Mouse (Mus musculus) intestine, embryonic 14.5 days (tissue): ENCODE results near the gene Thap3. TPM values are rescaled to one million over a fixed set of nuclear protein-coding genes. Genes with fewer than 3 reads are reported as not detected.
A peak's percentile ranks its signal among the peaks of the same experiment; 100 is the strongest.

Experiments used
- ATAC-seq: fragments of 200-750 bp; cut with Nextera tagmentation; replicated peaks from 2 replicates; pipeline ENCODE4 v1.8.0; 2017; ENCODE audit warnings: low read depth, moderate number of reproducible peaks, moderate TSS enrichment, moderate library complexity; ENCODE audit not compliant: low FRiP score, low TSS enrichment
- DNase-seq: peaks from one replicate; pipeline ENCODE4 v3.0.0-alpha.2; 2018; ENCODE audit warnings: low spot score
- H3K27ac ChIP-seq: fragments of 300-500 bp; sonication (generic); 2 replicates; pipeline ENCODE4 v1.5.1; 2014; ENCODE audit warnings: low read depth, mild to moderate bottlenecking, control low read depth
- H3K27me3 ChIP-seq: fragments of 300-500 bp; sonication (generic); replicated peaks from 2 replicates; pipeline ENCODE4 v1.6.1; 2014; ENCODE audit warnings: low read length, control low read depth; ENCODE audit not compliant: control insufficient read depth, insufficient read depth
- H3K36me3 ChIP-seq: fragments of 300-500 bp; sonication (generic); 2 replicates; pipeline ENCODE4 v1.6.1; 2014; ENCODE audit warnings: low read length, control low read depth; ENCODE audit not compliant: control insufficient read depth, insufficient read depth
- H3K4me1 ChIP-seq: fragments of 300-500 bp; sonication (generic); replicated peaks from 2 replicates; pipeline ENCODE4 v1.6.1; 2014; ENCODE audit warnings: low read length, control low read depth, mixed read lengths; ENCODE audit not compliant: control insufficient read depth, insufficient read depth
- H3K4me2 ChIP-seq: fragments of 300-500 bp; sonication (generic); 2 replicates; pipeline ENCODE4 v1.6.1; 2014; ENCODE audit warnings: low read length
- H3K4me3 ChIP-seq: fragments of 300-500 bp; sonication (generic); 2 replicates; pipeline ENCODE4 v1.5.1; 2014; ENCODE audit warnings: low read depth, low read length, control low read depth, mixed read lengths
- H3K9ac ChIP-seq: fragments of 300-500 bp; sonication (generic); 2 replicates; pipeline ENCODE4 v1.6.1; 2014; ENCODE audit warnings: mild to moderate bottlenecking, low read length
- H3K9me3 ChIP-seq: fragments of 300-500 bp; sonication (generic); 2 replicates; pipeline ENCODE4 v1.6.1; 2016; ENCODE audit warnings: low read length, control low read depth; ENCODE audit not compliant: control insufficient read depth
- WGBS: fragments of 180-500 bp; shearing (Covaris S2); extraction: QIAGEN DNeasy Blood & Tissue Kit; methylation state at CpG from one replicate; pipeline ENCODE4 v1.1.7; 2014; 5-methylcytosine and 5-hydroxymethylcytosine counted together
- polyA plus RNA-seq: library from polyadenylated mRNA; unstranded; fragments of >200 nt; fragmentation: Nextera tagmentation; extraction: Ambion mirVana; gene quantifications from 2 replicates; pipeline ENCODE4 v1.2.1, GENCODE M21; 2014

Thap3 gene
- polyA plus RNA-seq, 1 experiment from 2014 or later: 29.8 TPM

DNA sequence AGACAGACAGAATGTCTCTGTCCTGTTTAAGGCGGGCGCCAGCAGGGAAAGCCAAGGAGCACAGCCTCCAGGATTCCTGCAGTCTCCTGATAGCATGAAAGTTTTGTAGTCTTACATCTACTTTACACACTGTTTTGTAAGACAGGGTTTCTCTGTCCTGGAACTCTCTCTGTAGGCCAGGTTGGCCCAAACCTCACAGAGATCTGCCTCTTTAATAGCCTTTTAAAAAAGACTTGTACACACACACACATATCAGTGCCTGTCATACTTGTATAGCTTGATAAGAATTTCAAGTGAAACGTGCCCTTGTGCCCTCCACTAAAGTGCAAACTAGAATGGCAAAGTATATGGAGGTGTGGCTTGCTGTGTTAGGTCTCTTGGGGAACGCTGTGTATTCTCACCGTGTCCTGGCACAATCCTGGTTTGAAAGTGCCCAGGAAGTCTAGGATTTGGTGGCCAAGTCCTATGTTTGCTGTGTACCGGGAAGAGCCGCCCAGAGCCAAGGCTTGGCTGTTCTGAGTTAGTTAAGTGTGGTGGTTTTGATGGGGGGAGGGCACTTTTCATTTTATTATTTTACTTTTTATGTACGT lies 22.5 kb upstream of the Thap3 start:
- no peaks in the 10 kb centered on the region for H3K9me3 ChIP-seq
- H3K4me2 ChIP-seq: peak overlapping the region; percentile 90
- H3K9ac ChIP-seq: peak overlapping the region; percentile 66
- H3K36me3 ChIP-seq: peaks cover 36% of the 10 kb centered on the region
- H3K4me1 ChIP-seq: peaks cover 33% of the 10 kb centered on the region
- peak overlapping the region; percentile 82 for H3K4me3 ChIP-seq
- no peak overlapping the region for H3K27ac ChIP-seq
- ATAC-seq (no peak), DNase-seq (no peak)
- WGBS: 76% methylated on average over 8 of the region's 8 CpGs
- no peaks in the 10 kb centered on the region for H3K27me3 ChIP-seq

DNA sequence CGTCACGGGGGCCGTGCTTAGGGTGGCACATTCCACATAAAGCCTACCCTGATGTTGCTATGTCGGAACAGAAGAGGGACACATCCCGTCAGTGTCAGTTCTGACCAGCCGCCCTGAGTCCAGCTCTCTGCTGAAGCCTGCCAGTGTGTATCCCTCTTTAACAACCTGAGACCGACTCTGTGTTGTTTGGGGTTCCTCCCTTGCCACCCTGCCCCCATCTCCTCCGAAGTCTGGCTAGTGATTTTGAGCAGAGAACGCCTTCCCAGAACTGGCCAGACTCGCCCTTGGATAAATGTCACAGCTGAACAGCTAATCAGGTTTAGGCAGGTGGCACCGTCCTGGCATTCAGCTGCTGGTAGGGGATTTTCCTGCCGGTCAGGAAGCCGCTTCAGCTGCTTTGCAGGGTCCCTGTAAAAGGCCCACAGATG lies 21.9 kb upstream of the Thap3 start:
- no peak for DNase-seq

GRCm38 (mm10) chr4:152010091-152010706 lies 21.4 kb upstream of the Thap3 start:
- peak overlapping the region; percentile 66 for H3K9ac ChIP-seq
- peaks cover 31% of the 10 kb centered on the region for H3K36me3 ChIP-seq
- DNase-seq (peak; percentile 68), ATAC-seq (no peak)
- WGBS: 3% methylated on average over 10 of the region's 10 CpGs
- H3K4me3 ChIP-seq: peak overlapping the region; percentile 82
- no peaks in the 10 kb centered on the region for H3K27me3 ChIP-seq
- peak overlapping the region; percentile 90 for H3K4me2 ChIP-seq
- no peaks in the 10 kb centered on the region for H3K9me3 ChIP-seq
- 0 out of 2 replicates have a peak overlapping the region, but pooled peaks have one; percentile 25 for H3K27ac ChIP-seq
- H3K4me1 ChIP-seq: peaks cover 33% of the 10 kb centered on the region

More for the DNA sequence above, 21.9 kb upstream of the Thap3 start:
- peak overlapping the region; percentile 82 for H3K4me3 ChIP-seq
- ATAC-seq: no peak
- H3K9ac ChIP-seq: peak overlapping the region; percentile 66
- H3K4me2 ChIP-seq: peak overlapping the region; percentile 90
- H3K36me3 ChIP-seq: peaks cover 36% of the 10 kb centered on the region
- H3K27me3 ChIP-seq: no peaks in the 10 kb centered on the region
- H3K27ac ChIP-seq: 0 out of 2 replicates have a peak overlapping the region, but pooled peaks have one; percentile 25
- peaks cover 33% of the 10 kb centered on the region for H3K4me1 ChIP-seq
- WGBS: 15% methylated on average over 13 of the region's 13 CpGs
- H3K9me3 ChIP-seq: no peaks in the 10 kb centered on the region

DNA sequence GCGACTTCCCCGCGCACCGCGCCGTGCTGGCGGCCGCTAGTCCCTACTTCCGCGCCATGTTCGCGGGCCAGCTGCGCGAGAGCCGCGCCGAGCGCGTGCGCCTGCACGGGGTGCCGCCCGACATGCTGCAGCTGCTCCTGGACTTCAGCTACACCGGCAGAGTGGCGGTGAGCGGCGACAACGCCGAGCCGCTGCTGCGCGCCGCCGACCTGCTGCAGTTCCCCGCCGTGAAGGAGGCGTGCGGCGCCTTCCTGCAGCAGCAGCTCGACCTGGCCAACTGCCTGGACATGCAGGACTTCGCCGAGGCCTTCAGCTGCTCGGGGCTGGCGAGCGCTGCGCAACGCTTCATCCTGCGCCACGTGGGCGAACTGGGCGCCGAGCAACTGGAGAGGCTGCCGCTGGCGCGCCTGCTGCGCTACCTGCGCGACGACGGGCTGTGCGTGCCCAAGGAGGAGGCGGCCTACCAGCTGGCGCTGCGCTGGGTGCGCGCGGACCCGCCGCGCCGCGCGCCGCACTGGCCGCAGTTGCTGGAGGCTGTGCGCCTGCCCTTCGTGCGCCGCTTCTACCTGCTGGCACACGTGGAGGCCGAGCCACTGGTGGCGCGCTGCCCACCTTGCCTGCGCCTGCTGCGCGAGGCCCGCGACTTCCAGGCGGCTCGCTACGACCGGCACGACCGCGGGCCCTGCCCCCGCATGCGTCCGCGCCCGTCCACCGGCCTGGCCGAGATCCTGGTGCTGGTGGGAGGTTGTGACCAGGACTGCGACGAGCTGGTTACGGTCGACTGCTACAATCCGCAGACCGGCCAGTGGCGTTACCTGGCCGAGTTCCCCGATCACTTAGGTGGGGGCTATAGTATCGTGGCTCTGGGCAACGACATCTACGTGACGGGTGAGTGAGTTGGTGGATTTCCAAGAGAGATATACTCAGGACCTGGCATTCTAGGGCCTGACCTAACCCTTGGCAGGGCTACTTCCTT lies 20.6 kb upstream of the Thap3 start:
- peak overlapping the region; percentile 66 for H3K9ac ChIP-seq
- H3K4me3 ChIP-seq: peak overlapping the region; percentile 82
- H3K27me3 ChIP-seq: no peaks in the 10 kb centered on the region
- H3K9me3 ChIP-seq: no peaks in the 10 kb centered on the region
- peak overlapping the region; percentile 85 for H3K27ac ChIP-seq
- ATAC-seq (peak; percentile 81), DNase-seq (peak; percentile 64)
- H3K36me3 ChIP-seq: peaks cover 23% of the 10 kb centered on the region
- under 1% methylated on average over 115 of the region's 115 CpGs for WGBS
- H3K4me1 ChIP-seq: peaks cover 33% of the 10 kb centered on the region
- peak overlapping the region; percentile 90 for H3K4me2 ChIP-seq

DNA sequence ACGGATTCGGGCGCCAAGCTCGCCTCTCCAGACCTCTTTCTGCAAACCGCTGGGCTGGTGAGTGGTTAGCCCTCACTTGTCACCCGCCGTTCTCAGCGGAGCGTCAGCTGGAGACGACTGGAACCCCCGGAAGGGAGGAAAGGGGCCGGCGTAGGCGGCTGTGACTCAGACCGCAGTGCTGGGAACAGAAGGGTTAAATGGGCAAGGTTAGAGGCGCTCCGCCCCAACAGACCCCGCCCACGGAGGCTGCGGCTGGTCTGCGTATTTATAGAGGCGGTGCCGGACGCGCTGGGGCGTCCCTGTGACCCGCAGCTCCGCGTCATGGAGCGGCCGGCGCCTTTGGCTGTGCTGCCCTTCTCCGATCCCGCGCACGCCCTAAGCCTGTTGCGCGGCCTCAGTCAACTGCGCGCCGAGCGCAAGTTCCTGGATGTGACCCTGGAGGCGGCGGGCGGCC lies 19.9 kb upstream of the Thap3 start, which contains the start of gene Klhl21:
Gene Klhl21, plus strand, starts transcription at position 182 of the 454 bp plus-strand sequence.
- peak; percentile 96 for DNase-seq
- under 1% methylated on average over 45 of the region's 45 CpGs for WGBS
- peaks cover 16% of the 10 kb centered on the region; the same call in 1 of the 2 replicates for H3K36me3 ChIP-seq
- peak within 1 kb of the TSS; percentile 82 for H3K4me3 ChIP-seq
- no peaks in the 10 kb centered on the region for H3K9me3 ChIP-seq
- no peaks in the 10 kb centered on the region for H3K27me3 ChIP-seq
- peaks cover 33% of the 10 kb centered on the region for H3K4me1 ChIP-seq
- H3K4me2 ChIP-seq: peak within 1 kb of the TSS; percentile 90
- peak within 1 kb of the TSS; percentile 85 for H3K27ac ChIP-seq
- peak; percentile 89 for ATAC-seq
- peak within 1 kb of the TSS; percentile 66 for H3K9ac ChIP-seq

- H3K27ac ChIP-seq: peak overlapping the region; percentile 85
- H3K4me1 ChIP-seq: peaks cover 33% of the 10 kb centered on the region
- no peak for DNase-seq
- H3K4me2 ChIP-seq: peak overlapping the region; percentile 90
- no peak for ATAC-seq
- peak overlapping the region; percentile 82 for H3K4me3 ChIP-seq
- WGBS: under 1% methylated on average over 14 of the region's 14 CpGs
- H3K9ac ChIP-seq: peak overlapping the region; percentile 66
- H3K9me3 ChIP-seq: no peaks in the 10 kb centered on the region
- H3K27me3 ChIP-seq: no peaks in the 10 kb centered on the region
- 0 out of 2 replicates have a peak, but pooled peaks cover 12% of the 10 kb centered on the region for H3K36me3 ChIP-seq
These were observed 19.3 kb upstream of the Thap3 start for GRCm38 (mm10) chr4:152008148-152008500.

- ATAC-seq (0 out of 2 replicates have a peak, but pooled peaks have one; percentile 20), DNase-seq (peak; percentile 69)
- Histone ChIP-seq H3K9ac (peak overlapping the region; percentile 66; the same call in 1 of the 2 replicates), H3K4me2 (peak overlapping the region; percentile 90), H3K4me3 (peak overlapping the region; percentile 82), H3K27me3 (no peaks in the 10 kb centered on the region), H3K9me3 (no peaks in the 10 kb centered on the region), H3K4me1 (peaks cover 33% of the 10 kb centered on the region), H3K27ac (peak overlapping the region; percentile 85), H3K36me3 (0 out of 2 replicates have a peak, but pooled peaks cover 7% of the 10 kb centered on the region)
- WGBS: 6% methylated on average over 8 of the region's 8 CpGs
These were observed 18.8 kb upstream of the Thap3 start for GRCm38 (mm10) chr4:152007481-152008147.

GRCm38 (mm10) chr4:152006812-152007211 lies 18.0 kb upstream of the Thap3 start:
- H3K4me3 ChIP-seq: no peak overlapping the region
- no peak for DNase-seq
- no peaks in the 10 kb centered on the region for H3K27me3 ChIP-seq
- H3K9me3 ChIP-seq: no peaks in the 10 kb centered on the region
- H3K4me1 ChIP-seq: peaks cover 33% of the 10 kb centered on the region
- 39% methylated on average over 3 of the region's 3 CpGs for WGBS
- H3K36me3 ChIP-seq: no peaks in the 10 kb centered on the region
- ATAC-seq: no peak
- peak overlapping the region; percentile 85 for H3K27ac ChIP-seq
- no peak overlapping the region for H3K4me2 ChIP-seq
- H3K9ac ChIP-seq: no peak overlapping the region
